Mouse (Mus musculus): ENCODE measurements around the gene Atp5l. TPM values are rescaled to one million over a fixed set of nuclear protein-coding genes. Genes with fewer than 3 reads are reported as not detected.

Gene Atp5l
- polyA plus RNA-seq, 1 experiment from 2014 or later: 698 TPM

DNA sequence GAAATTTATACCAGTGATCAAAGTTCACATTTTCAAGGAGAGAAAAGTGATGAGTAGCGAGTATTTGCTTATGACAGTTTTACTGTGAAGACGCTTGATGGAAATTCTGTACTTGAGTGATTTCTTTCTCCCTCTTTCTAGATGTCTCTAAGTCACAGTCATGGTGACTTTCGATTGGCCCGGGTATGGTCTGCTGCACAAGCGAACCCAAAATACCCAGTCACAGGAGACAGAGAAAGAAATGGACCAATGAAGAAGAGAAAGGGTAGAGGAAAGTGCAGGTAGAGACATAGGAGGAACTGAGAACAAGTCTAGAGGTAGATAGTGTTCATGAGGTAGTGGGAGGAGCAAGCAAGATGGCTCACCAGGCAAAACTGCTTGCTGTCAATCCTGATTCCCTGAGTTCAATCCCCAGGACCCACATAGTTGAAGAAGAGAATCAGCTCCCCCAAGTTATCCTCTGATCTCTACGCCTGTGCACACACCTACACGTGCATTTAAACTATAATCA is 32.4 kb downstream of the Atp5l start:
- Histone ChIP-seq H3K9ac (replicated peaks; ENCODE audit: low read length) (no peak overlapping the region), H3K36me3 (ENCODE audit: control insufficient read depth, insufficient read depth, low read length) (no peaks in the 10 kb centered on the region), H3K27me3 (ENCODE audit: control insufficient read depth, insufficient read depth, low read length) (no peaks in the 10 kb centered on the region), H3K4me2 (ENCODE audit: low read length) (no peak overlapping the region), H3K4me3 (replicated peaks; ENCODE audit: low read depth, low read length) (no peak overlapping the region), H3K9me3 (ENCODE audit: control insufficient read depth, low read length) (no peaks in the 10 kb centered on the region), H3K4me1 (ENCODE audit: control insufficient read depth, insufficient read depth, low read length) (0 out of 2 replicates have a peak, but pooled peaks cover 3% of the 10 kb centered on the region), H3K27ac (replicated peaks; ENCODE audit: low read depth, low read length) (no peak overlapping the region)
- ATAC-seq (ENCODE audit: low FRiP score, low TSS enrichment) (no peak), DNase-seq (no peak)
- 81% methylated on average over 7 of the region's 7 CpGs for WGBS

DNA sequence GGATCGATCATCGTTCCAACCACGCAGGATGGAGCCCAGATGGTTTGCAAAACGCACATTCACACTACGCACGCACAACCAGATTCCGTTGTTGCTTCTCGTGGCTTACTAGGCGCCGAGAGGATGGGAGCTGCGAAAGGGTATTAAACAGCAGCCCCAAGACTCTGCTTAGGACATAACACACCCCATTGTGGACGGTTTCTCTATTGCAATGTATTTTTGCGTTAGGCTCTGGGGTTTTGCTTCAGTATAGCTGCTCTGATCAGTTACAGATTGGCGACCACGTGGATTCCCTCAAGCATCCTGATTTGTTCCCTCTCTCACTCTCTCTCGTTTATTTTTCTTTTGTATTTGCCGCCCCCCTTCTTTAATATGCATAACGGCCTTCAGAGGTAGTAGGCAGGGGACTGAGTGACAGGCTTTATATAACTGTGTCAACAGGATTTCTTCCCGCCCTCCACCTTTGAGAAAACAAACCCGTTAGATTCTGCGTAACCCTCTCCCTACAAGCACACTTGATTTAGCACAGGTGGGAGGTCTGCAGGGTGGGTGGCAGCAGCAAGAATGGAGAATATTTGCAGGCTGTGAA is 37.5 kb downstream of the Atp5l start:
- WGBS: under 1% methylated on average over 21 of the region's 21 CpGs
- no peaks in the 10 kb centered on the region for H3K9me3 ChIP-seq (ENCODE audit: control insufficient read depth, low read length)
- peak; percentile 2; the same call in 1 of the 2 replicates for ATAC-seq (ENCODE audit: low FRiP score, low TSS enrichment)
- H3K9ac ChIP-seq (replicated peaks; ENCODE audit: low read length): peak overlapping the region; percentile 94
- H3K4me2 ChIP-seq (ENCODE audit: low read length): peak overlapping the region; percentile 90
- H3K4me3 ChIP-seq (replicated peaks; ENCODE audit: low read depth, low read length): peak overlapping the region; percentile 99
- DNase-seq: peak; percentile 78
- peaks cover 15% of the 10 kb centered on the region for H3K4me1 ChIP-seq (ENCODE audit: control insufficient read depth, insufficient read depth, low read length)
- no peaks in the 10 kb centered on the region for H3K27me3 ChIP-seq (ENCODE audit: control insufficient read depth, insufficient read depth, low read length)
- H3K36me3 ChIP-seq (ENCODE audit: control insufficient read depth, insufficient read depth, low read length): no peaks in the 10 kb centered on the region
- H3K27ac ChIP-seq (replicated peaks; ENCODE audit: low read depth, low read length): peak overlapping the region; percentile 99

DNA sequence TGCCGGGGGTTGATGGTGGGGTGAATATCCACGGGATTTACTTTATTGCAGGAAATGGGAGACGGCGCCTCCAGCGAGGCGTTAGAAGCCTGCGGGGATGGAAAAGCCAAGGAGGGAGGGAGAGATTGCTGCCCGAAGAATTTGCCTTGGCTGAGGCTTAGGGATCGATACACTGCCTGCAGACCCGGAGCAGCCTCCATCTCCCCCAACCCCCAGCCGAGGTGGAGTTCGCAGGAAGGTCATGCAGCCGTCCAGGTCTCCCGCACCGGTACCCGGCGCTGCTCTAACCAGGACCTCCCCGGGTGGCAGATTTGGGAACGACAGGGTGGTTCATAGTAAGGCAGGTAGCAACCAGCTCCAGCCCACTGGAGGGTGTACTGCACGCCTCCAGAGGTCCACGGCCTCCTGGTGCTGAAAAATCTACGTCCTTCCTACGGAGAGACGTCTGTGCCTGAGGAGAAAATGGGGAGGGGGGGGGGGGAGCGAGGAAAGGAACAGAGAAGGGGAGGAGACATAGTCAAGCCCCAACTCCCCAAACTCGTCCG is 38.0 kb downstream of the Atp5l start:
- Histone ChIP-seq H3K27ac (replicated peaks; ENCODE audit: low read depth, low read length) (peak overlapping the region; percentile 99), H3K27me3 (ENCODE audit: control insufficient read depth, insufficient read depth, low read length) (no peaks in the 10 kb centered on the region), H3K4me1 (ENCODE audit: control insufficient read depth, insufficient read depth, low read length) (peaks cover 21% of the 10 kb centered on the region), H3K4me3 (replicated peaks; ENCODE audit: low read depth, low read length) (peak overlapping the region; percentile 99), H3K9me3 (ENCODE audit: control insufficient read depth, low read length) (no peaks in the 10 kb centered on the region), H3K9ac (replicated peaks; ENCODE audit: low read length) (peak overlapping the region; percentile 94), H3K4me2 (ENCODE audit: low read length) (peak overlapping the region; percentile 90), H3K36me3 (ENCODE audit: control insufficient read depth, insufficient read depth, low read length) (no peaks in the 10 kb centered on the region)
- peak; percentile 53 for ATAC-seq (ENCODE audit: low FRiP score, low TSS enrichment)
- WGBS: 0% methylated on average over 27 of the region's 27 CpGs
- DNase-seq: peak; percentile 80

DNA sequence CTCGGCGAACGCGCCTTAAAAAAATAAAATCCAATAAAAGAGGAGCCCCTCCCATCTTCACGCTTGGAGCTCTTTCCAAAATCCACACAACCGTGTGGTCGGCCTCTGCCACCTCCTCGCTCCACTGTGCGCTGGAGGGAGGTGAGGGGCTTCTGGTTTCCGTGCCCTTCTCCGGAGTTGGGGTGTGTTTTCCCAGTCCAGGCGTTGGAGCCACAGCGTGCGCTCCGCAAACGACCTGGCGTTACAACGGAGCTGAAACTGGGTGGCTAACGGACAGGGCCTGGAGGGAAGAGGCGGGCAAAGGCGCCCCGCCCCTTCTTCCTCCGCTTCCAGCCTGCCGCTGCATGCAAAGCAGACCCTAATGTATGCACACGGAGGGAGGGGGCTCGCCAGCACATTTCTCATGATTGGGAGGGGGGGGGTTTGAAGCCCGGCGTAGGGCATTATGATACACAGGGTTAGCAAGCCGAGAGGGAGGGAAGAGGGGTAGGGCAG is 38.6 kb downstream of the Atp5l start:
- Histone ChIP-seq H3K4me2 (ENCODE audit: low read length) (peak overlapping the region; percentile 90), H3K4me1 (ENCODE audit: control insufficient read depth, insufficient read depth, low read length) (peaks cover 26% of the 10 kb centered on the region), H3K27me3 (ENCODE audit: control insufficient read depth, insufficient read depth, low read length) (no peaks in the 10 kb centered on the region), H3K9me3 (ENCODE audit: control insufficient read depth, low read length) (no peaks in the 10 kb centered on the region), H3K27ac (replicated peaks; ENCODE audit: low read depth, low read length) (peak overlapping the region; percentile 99), H3K9ac (replicated peaks; ENCODE audit: low read length) (peak overlapping the region; percentile 94), H3K36me3 (ENCODE audit: control insufficient read depth, insufficient read depth, low read length) (no peaks in the 10 kb centered on the region), H3K4me3 (replicated peaks; ENCODE audit: low read depth, low read length) (peak overlapping the region; percentile 99)
- peak; percentile 69 for ATAC-seq (ENCODE audit: low FRiP score, low TSS enrichment)
- DNase-seq: peak; percentile 93
- under 1% methylated on average over 29 of the region's 29 CpGs for whole genome bisulfite sequencing

DNA sequence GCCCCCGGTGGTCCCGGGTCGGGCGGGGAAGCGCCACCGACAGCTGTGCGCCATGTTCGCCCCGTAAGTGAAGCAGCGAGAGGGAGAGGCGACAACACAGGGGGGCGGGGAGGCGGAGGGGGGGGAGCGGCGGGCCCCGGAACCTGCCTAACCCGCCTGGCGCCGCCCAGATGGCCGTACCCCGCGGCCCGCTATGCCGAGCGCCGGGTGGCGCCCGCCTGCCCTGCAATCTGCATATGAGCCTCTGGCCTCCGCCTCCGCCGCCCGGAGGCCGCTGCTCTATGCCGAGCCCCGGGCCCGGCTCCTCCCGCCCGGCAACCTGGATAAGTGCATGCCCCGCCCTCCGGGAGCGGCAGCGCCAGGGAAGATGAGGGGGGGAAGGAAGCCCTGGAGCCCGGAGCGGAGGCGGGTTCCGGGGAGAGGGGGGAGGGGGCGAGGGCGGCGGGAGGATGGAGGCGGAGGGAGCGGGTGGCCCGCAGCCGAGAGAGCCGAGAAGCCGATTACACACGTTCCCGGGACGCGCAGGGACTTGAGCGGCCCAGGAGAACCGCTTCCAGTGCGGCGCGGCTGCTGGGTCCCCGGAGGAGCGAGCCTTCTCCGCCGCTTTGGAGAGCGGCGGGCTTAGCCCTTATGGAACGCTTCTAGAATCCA is 39.2 kb downstream of the Atp5l start, which contains the start of gene Kmt2a:
TSS of gene Kmt2a (minus strand) at position 76 of the 651 bp plus-strand sequence.
- Histone ChIP-seq H3K4me2 (ENCODE audit: low read length) (peak within 1 kb of the TSS; percentile 90), H3K36me3 (ENCODE audit: control insufficient read depth, insufficient read depth, low read length) (no peaks in the 10 kb centered on the region), H3K9me3 (ENCODE audit: control insufficient read depth, low read length) (no peaks in the 10 kb centered on the region), H3K27ac (replicated peaks; ENCODE audit: low read depth, low read length) (peak within 1 kb of the TSS; percentile 99), H3K9ac (replicated peaks; ENCODE audit: low read length) (peak within 1 kb of the TSS; percentile 94), H3K4me1 (ENCODE audit: control insufficient read depth, insufficient read depth, low read length) (peaks cover 27% of the 10 kb centered on the region), H3K4me3 (replicated peaks; ENCODE audit: low read depth, low read length) (peak within 1 kb of the TSS; percentile 99), H3K27me3 (ENCODE audit: control insufficient read depth, insufficient read depth, low read length) (no peaks in the 10 kb centered on the region)
- DNase-seq (peak; percentile 98), ATAC-seq (ENCODE audit: low FRiP score, low TSS enrichment) (peak; percentile 85)
- under 1% methylated on average over 52 of the region's 71 CpGs for WGBS

DNA sequence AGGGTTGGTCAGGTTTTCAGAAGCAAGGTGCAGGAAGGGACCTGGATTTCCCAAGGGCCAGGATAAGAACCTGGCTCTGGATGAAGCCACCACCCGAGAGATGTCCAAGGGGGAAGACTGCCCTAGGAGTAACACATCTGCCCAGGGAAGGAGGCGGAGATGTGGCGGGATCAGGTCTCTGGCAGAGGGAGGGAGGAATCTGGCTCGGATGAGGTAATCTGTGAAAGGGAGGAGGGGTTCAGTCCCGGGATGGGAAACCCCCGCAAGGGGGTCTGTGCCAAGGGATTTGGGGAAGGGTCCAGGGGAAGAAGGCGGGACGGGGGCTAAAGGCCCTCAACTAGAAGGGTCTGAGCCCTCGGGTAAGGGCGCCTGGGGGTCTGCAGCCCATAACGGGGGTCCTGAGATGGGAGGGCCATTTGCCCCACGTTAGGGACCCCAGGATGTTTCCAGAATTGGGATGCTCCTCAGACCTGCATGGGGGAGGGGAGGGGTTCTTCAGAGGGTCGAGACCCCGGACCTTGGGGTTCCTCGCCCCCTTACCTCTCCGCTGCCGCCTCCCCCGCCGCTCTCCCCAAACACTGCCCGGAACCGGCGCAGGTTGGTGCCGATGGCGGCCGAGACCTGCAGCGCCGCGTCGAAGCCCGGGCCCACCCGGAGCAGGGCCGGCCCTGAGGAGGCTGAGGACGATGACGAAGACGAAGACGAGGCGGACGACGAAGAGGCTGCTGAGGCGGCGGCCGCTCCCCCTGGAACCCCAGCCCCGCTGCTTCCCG is 40.0 kb downstream of the Atp5l start:
- no peaks in the 10 kb centered on the region for H3K36me3 ChIP-seq (ENCODE audit: control insufficient read depth, insufficient read depth, low read length)
- ATAC-seq (ENCODE audit: low FRiP score, low TSS enrichment): peak; percentile 15; the same call in 1 of the 2 replicates
- H3K4me1 ChIP-seq (ENCODE audit: control insufficient read depth, insufficient read depth, low read length): peaks cover 33% of the 10 kb centered on the region
- no peaks in the 10 kb centered on the region for H3K27me3 ChIP-seq (ENCODE audit: control insufficient read depth, insufficient read depth, low read length)
- peak overlapping the region; percentile 90 for H3K4me2 ChIP-seq (ENCODE audit: low read length)
- peak overlapping the region; percentile 94 for H3K9ac ChIP-seq (replicated peaks; ENCODE audit: low read length)
- peak; percentile 51 for DNase-seq
- no peaks in the 10 kb centered on the region for H3K9me3 ChIP-seq (ENCODE audit: control insufficient read depth, low read length)
- 1% methylated on average over 43 of the region's 44 CpGs for WGBS
- H3K27ac ChIP-seq (replicated peaks; ENCODE audit: low read depth, low read length): peak overlapping the region; percentile 99
- H3K4me3 ChIP-seq (replicated peaks; ENCODE audit: low read depth, low read length): peak overlapping the region; percentile 99

DNA sequence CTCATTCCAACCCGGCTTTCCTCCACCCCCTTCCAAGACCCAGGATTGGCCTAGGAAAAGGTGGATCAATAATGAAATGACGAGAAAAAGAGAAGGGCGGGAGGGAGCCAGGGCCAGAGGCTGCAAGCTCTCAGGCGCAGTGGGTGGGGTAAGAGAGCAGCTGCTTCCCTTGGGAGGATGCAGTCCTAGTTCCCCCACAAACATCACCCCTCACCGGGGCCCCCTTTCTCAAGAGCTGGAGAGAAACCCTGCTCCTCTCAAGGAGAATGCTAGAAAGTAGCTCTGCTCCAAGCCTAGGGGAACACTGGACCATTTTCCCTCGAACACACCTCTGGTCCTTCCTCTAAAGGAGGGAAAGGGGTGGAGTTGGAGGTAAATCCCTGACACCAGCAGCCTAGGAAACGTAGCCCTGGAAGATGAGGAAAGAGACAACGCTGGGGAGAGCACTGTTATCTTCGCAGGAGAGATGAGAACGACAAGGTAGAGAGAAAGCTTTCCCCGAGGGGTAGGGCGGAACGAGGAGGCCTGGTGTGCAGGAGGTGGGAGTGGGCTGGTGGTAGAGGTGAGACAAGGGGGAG is 40.8 kb downstream of the Atp5l start:
- H3K4me1 ChIP-seq (ENCODE audit: control insufficient read depth, insufficient read depth, low read length): peaks cover 39% of the 10 kb centered on the region
- H3K4me3 ChIP-seq (replicated peaks; ENCODE audit: low read depth, low read length): peak overlapping the region; percentile 99
- ATAC-seq (ENCODE audit: low FRiP score, low TSS enrichment): no peak
- no peaks in the 10 kb centered on the region for H3K27me3 ChIP-seq (ENCODE audit: control insufficient read depth, insufficient read depth, low read length)
- no peaks in the 10 kb centered on the region for H3K36me3 ChIP-seq (ENCODE audit: control insufficient read depth, insufficient read depth, low read length)
- peak overlapping the region; percentile 94 for H3K9ac ChIP-seq (replicated peaks; ENCODE audit: low read length)
- under 1% methylated on average over 13 of the region's 13 CpGs for WGBS
- DNase-seq: peak; percentile 58
- H3K4me2 ChIP-seq (ENCODE audit: low read length): peak overlapping the region; percentile 90
- no peaks in the 10 kb centered on the region for H3K9me3 ChIP-seq (ENCODE audit: control insufficient read depth, low read length)
- H3K27ac ChIP-seq (replicated peaks; ENCODE audit: low read depth, low read length): peak overlapping the region; percentile 99
